Mouse (Mus musculus) liver, postnatal 0 days (tissue): ENCODE results near the gene Gdap1l1.

Experiments used
- CTCF ChIP-seq: sonication (generic); IDR thresholded peaks from 2 replicates; pipeline ENCODE4 v1.5.1; 2016; ENCODE audit warnings: antibody characterized with exemption, low read depth
- EP300 ChIP-seq: IDR thresholded peaks from 2 replicates; pipeline ENCODE4 v1.6.1; 2016; ENCODE audit warnings: antibody characterized with exemption, low read depth, mild to moderate bottlenecking

GRCm38 (mm10) chr2:163487360-163487759 is 49.1 kb downstream of the Gdap1l1 start:
- TF ChIP-seq CTCF (no peak), EP300 (no peak)
